Mouse (Mus musculus) heart, postnatal 36 days (tissue): ENCODE measurements around the gene Pnliprp1. TPM values are rescaled to one million over a fixed set of nuclear protein-coding genes. Genes with fewer than 3 reads are reported as not detected.

Experiments used
- DNase-seq, 2 experiments: peaks; one replicate each; pipeline ENCODE4 v3.0.0; 2021 to 2022
- intact Hi-C: fragments of 180-260 bp; cut with DNase I; formaldehyde crosslinking; loops from one replicate; pipeline ENCODE4 v1.15.1; 2025
- total RNA-seq, 2 experiments: library from RNA; stranded (reverse); gene quantifications; 2 replicates each; pipeline ENCODE4 v1.2.3; 2021

The Pnliprp1 gene
- total RNA-seq = not detected

DNA sequence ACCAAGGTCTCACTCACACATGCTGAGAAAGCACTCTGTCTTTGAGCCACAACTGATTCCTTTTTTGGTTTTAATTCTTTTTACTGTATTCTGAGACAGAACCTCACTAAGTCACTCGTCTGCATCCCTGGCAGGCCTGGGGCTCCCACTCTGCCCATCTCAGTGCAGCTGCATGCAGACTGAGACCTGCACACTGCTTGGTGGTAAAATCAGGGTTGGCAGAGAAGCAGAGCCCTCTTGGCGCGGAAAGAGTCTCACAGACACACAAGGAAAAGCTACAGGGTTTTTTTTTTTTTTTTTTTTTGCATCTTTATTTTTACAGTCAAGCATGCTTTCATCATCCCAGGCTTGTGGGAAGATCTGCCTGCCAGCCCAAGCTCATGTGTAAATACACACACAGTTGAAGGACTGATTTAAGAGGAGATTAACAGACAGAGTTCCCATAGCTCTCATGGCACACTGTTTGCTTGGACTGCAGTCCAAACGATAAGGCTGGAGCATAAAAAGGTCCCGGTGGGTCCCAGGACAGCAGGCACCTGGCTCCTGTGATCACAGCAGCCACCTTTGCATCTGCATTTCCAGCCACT is at the start of gene Pnliprp1:
Gene Pnliprp1 (plus strand): TSS at position 443 of the 587 bp plus-strand sequence.
- DNase-seq = no peak
- intact Hi-C loops = no loop called here

DNA sequence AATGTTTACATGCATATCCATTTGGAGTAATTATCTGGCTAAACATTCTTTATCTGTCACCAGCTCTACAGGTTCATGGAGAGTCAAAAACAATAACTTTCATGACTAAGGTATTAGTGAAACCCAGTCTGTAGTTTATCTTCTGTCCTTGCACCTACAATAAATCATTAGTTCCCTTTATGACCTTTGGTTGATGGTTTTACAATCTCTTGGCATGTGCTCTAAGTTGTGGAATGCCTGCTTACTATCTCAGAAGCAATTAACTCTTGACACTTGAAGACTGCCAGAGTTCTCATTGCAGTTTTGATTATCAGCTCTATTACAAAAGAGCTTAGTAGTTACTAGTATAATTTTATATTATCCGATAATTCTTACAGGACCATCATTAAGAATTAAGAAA is 39.8 kb upstream of the Pnliprp1 start:
- no peak for DNase-seq
- intact Hi-C loops = no loop called here

DNA sequence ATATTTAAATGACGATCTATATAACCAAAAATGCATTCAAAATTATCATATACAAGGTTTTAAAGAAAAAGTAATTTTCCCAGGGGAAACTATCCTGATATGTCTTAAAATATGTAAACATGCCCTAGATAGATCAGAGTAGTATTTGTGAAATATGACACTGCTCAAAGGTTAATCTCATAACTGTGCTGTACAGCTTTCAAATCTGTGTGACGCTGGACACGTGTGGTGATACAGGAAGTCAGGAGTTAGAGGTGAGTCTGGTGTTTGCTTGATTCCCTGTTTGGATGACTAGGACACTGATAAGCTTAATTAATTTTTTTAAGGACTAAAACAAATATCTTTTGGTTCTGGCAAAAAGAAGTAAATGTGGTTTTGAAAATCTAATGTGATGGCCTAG is 33.4 kb upstream of the Pnliprp1 start:
- no peak for DNase-seq
- intact Hi-C loops = no loop called here

DNA sequence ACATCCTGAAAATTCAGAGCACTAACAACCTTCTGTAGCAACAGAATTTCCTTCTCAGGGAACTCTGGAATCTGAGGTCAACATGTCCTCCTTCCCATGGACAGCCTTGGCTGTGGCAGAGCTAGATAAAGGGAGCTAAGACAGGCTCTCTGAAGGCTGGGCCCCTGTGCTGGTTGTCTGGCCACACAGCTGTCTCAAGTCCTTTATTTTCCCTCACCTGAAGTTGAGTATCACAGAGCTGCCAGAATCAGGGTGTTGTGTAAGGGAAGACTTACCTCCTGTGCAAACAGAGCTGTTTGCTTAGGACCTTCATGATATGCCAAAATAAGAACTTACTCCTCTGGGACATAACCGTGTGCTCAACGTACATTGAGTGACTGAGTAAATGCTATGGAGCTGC is 32.5 kb upstream of the Pnliprp1 start:
- DNase-seq = no peak
- intact Hi-C loops = no loop called here

DNA sequence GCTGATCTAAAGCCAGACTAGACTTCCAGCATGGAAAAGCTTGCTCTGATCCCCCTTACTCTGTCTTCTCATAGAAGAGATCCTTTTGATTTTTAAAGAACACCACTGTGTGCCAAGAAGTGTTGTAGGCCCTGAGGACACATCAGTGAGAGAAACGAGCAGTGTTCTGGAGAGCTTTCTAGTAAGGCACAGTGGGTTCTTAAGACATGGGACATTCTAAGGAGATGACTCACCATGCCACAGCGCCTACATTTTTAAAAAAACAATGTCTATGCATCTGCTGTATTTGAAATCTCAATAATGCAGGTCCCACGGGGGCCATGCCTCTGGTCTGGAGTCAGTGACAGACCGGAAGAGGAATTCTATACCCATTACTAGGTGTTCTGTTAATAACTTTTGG is 24.1 kb upstream of the Pnliprp1 start:
- intact Hi-C loops = no loop called here
- DNase-seq = no peak

DNA sequence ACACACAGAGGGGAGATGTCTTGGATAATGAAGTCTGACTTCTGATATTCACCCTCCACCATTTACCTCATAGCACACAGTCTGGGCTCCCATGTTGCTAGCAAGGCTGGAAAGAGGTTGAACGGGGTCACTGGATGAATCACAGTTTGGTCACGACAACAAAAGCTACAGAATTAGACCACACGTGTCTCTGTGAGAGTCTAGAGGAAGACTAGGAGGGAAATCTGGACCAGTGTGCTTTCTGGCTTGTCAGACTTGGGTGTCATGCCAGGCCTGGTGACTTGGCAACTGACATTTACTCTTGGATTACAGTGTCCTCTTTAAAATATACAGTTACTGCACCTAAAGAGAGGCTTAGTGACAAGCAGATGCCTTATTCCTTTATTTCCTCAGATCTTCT is 20.1 kb upstream of the Pnliprp1 start:
- peak; percentile 3 to 14 for DNase-seq

DNA sequence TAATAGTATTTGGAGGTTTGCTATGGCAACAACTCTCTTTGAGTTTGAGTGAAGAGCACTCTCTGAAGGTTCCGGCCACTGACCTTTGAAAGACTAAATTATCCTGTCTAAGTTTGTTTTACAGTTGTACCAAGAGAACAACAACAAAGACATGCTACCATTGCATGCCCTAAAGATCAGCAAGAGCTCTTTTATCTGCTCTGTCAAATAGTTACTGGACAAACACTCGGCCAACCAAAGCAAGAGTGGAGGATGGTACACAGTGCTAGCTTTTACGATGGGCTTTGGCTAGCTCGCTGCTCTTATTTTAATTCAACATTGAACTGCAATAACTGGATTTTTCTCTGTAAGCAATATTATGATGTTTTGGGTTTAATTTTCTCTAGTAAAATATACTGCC is 10.8 kb upstream of the Pnliprp1 start:
- no peak for DNase-seq
- intact Hi-C loops = no loop called here

More for the DNA sequence above, 20.1 kb upstream of the Pnliprp1 start:
- intact Hi-C loops = no loop called here

DNA sequence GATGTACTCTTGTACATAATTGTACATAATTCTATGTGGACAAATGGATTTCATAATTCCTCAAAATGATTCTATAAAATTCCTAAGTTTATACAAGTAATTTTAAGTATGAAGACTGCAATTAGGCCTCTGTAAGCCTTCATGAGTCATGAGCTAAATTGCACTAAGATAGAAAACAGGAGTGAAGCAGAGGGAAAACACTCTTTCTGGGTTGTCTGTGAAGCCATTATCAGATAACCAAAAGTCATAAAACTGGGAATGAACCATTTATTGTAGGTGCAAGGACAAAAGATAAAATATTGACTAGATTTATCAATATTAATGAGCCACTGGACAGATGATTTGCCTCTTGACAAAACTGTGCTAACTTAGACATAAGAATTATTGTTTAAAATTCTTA is 8.2 kb upstream of the Pnliprp1 start:
- intact Hi-C loops = no loop called here
- no peak for DNase-seq

DNA sequence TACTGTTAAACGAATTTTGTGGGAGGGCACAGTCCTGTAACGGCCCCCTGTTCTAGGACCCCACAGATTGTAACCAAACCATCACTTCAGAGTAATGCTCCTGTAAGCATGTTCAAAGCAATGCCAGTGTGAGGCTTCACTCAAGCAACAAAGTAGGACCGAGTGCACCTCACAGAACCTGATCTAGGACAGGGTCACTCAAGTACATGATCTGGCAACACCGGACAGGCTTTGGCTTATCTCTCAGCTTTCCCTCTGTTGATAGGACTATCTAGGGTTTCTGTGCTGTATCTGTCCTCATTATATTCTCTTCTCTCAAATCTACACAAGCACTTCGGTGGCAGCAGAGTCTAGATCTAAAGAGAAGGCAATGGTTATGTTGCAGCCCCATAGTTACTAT is 2.1 kb upstream of the Pnliprp1 start:
- DNase-seq = no peak
- intact Hi-C loops = no loop called here

DNA sequence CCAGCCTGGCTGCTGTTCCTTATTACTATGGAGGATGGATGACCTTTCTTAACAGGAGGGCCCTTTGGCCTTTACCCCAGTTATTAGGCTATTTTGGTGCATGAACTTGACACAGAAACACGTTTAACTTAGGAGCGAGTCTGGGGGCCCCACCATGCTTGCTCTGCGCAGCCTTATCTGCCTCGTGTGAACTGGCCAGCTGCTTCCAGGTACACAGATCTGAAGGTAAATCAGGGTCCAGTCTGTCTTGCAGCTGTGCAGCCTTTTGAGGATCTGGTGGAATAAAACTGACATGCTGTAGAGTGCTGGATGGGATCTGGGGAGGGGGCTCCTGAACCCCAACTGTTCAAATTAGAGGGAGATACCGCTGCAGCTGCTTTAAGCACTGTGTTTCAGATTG is 931 bp upstream of the Pnliprp1 start:
- intact Hi-C loops = no loop called here
- DNase-seq = no peak

DNA sequence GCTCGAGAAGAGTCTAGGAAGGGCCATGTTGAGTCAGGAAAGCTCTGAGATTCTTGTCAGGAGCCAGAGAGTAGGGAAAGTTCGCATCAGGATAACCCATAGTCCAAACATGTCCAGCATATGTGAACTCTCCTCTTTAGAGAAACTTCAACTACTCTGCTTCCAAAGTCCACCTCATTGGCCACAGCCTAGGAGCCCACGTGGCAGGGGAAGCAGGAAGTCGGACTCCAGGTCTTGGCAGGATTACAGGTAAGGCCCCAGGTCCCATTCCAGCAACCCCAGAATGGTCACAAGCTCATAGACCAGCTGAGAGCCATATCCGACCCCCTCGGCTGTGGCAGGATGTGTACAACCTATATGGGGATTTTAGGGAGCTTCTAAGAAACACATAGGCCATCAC is 4.5 kb downstream of the Pnliprp1 start:
- DNase-seq = no peak
- intact Hi-C loops = no loop called here

DNA sequence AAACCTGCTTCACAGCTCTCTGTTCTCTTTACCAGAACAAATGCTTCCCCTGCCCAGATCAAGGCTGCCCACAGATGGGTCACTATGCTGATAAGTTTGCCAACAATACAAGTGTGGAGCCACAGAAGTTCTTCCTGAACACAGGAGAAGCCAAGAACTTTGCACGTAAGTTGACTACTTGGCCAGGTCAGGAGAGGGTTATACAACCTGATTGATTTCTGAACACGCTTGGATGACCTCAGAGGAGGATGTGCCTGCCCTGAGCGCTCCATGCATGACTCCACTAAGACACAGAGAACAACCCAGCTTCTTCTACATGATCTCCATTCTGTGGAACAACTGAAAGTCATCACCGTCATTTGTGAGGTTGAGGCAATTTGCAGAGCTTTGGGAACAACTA is 9.4 kb downstream of the Pnliprp1 start:
- no peak for DNase-seq
- intact Hi-C loops = no loop called here

DNA sequence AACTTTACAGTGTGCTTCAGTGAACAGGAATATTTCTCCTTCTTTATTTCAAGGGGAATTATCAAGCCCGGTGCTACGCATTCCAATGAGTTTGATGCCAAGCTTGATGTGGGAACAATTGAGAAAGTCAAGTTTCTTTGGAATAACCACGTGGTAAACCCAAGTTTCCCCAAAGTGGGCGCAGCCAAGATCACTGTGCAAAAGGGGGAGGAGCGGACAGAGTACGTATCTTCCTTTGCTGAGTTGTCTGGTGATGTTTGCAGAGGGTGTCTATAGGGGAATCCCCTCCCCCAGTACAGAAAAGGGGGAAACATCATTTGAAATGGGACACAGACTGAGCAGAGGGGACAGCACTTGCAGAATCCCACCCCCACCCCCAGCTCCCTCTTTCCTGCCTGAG is 12.3 kb downstream of the Pnliprp1 start:
- intact Hi-C loops = no loop called here
- no peak for DNase-seq

DNA sequence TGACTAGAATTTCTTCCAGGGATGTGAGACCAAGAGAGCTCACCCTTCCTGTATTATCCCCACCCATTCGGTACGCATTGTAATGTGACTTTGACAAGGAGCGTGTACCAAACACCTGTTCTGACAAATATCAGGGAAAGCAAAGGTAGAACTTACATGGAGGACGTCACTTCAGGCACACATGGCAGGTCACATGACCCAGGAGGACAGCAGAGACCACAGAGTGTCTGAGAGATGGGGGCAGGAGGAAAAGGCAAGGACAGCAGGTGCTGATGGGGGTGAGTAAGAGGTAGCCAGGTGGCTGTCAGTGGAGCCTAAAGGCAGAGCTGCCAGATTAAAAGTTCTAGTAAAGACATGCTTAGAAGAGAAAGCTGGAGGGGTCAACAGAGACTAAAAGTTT is 14.0 kb downstream of the Pnliprp1 start:
- intact Hi-C loops = no loop called here

DNA sequence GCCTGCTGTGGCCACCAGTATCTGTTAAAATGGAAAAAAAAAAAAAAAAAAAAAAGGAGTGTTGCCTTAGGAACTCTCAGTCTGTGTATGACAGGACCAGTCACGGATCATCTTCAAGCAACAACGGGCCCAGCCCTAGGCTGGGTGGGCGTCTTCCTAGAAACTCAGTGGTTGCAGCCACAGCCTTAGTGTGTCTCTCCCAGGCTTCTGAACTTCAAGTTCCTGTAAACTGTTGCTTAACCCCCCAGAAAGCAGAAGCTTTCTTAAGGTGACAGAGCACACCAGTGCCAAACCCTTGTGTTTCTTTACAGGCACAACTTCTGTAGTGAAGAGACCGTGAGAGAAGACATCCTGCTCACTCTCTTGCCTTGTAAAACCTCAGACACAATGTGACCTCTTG is 15.0 kb downstream of the Pnliprp1 start:
- no peak for DNase-seq
- intact Hi-C loops = no loop called here

More for the DNA sequence above, 14.0 kb downstream of the Pnliprp1 start:
- DNase-seq = no peak

DNA sequence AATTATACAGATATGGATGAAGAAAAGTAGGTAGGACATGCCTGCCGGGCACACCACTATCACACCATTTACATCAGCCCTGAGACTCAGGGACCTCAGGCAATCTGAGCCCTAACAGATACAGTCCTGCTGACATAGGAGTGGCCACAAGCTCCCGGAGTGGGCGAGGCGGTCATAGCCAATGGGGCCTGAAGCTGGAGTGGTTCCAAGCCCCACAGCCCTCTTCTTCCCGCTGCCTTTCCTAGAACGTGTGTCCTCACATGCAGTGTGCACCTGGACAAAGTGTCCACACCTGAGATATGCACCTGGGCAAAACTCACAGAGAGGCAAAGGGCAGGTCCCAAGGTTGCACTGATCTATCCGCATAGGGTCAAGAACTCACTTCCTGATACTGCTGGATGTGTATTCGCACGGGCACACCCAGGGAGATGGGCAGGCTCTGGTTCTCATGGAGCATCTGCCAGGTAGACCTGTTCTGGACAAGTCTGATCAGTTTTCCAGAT is 18.9 kb downstream of the Pnliprp1 start:
- intact Hi-C loops = no loop called here
- no peak for DNase-seq

DNA sequence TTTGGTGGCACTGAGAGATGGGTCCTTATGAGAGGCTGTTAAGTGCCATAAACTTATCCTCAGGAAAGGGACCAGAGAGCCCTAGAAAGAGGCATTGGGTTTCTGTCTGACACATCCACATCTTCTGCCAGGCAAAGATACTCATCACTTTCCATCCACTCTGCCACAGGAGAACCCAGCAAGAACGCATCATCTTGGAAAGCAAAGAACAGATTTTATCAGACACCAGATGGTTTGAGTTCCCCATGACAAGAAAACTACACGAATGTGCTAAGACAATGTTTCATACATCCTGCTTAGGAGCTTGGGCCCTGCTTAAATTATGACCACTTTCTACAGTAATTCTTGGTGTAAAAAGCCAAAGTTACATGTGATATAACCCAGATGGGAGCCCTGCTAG is 22.1 kb downstream of the Pnliprp1 start:
- intact Hi-C loops = no loop called here

DNA sequence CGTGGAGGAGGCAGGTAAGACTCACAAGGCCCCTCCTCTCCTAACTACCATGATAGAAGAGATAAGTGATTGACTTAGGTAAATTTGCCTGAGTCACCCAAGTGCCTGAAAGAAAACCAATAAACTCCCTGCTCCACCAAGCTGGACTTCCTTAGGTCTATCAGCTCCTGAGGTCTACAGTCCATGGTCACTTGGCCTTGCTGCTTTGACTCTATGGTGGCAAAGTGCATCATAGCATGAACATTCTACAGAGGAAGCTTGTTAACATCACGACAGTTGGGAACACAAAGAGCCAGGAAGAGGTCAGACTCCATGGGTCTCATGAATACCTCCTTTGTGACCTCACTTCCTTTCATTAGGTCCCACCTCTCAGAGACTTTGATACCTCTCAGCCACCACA is 22.8 kb downstream of the Pnliprp1 start:
- intact Hi-C loops = no loop called here
- no peak for DNase-seq

More for the DNA sequence above, 22.1 kb downstream of the Pnliprp1 start:
- DNase-seq = no peak

DNA sequence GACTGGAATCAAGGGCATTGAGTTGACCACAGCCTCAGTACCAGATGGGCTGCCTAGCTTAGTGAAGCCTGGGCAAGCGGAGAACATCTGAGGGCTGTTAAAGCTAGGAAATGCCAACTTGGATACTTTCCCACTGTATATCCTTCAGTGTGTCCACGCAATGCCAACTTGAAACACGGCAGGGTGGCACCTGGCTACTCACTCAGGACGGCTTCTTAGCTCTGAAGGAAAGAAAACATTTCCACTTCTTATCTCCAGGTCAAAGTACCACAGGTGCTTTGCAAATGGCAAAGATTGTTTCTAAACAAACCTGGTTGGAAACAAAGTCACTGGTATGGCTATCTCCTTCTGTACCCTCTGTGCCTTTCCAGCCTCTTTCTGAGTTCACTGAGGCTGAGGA is 30.2 kb downstream of the Pnliprp1 start:
- no peak for DNase-seq
- intact Hi-C loops = no loop called here

DNA sequence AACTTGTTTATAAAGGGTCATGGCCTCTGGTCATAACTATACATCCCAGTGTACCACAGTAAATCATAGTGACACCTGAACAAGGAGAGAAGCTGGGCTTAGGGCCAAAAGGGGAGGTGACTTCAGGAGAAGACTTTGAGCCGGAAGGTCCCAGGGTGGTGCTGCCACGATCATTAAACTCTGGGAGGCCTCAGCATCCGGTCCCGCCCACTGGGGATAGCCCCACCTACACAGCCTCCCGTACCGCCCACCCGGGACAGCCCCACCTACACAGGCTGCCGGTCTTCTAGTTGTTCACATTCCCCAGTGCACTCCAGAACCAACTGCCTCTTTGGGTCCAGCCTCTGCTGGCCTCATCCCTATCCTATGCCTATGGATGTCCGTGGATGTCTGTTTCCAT is 30.7 kb downstream of the Pnliprp1 start, which contains the start of gene Pnliprp2:
Gene Pnliprp2 (plus strand): TSS at position 297 of the 400 bp plus-strand sequence.
- no peak for DNase-seq
- intact Hi-C loops = no loop called here

DNA sequence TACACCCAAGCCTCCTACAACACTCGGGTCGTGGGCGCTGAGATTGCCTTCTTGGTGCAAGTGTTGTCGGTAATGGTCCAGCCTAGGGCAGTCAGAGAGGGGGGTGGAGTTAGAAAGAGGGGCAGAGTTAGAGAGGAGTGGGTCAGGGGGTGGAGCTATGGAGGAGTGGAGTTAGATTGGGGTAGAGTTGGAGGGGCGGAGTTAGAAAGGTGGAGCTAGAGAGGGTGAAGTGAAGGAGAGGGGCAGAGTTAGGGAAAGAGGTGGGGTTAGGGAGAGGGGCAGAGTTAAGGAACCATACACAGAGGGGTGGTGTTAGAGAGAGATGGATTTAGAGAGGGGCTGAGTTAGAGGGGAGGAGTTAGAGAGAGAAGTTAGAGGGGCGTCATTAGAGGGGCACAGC is 33.6 kb downstream of the Pnliprp1 start:
- intact Hi-C loops = loop anchor here (2.0 to 5.0 kb wide), 2 partner anchors 142 to 435 kb away; no protein-coding TSS in a partner anchor
- no peak for DNase-seq

DNA sequence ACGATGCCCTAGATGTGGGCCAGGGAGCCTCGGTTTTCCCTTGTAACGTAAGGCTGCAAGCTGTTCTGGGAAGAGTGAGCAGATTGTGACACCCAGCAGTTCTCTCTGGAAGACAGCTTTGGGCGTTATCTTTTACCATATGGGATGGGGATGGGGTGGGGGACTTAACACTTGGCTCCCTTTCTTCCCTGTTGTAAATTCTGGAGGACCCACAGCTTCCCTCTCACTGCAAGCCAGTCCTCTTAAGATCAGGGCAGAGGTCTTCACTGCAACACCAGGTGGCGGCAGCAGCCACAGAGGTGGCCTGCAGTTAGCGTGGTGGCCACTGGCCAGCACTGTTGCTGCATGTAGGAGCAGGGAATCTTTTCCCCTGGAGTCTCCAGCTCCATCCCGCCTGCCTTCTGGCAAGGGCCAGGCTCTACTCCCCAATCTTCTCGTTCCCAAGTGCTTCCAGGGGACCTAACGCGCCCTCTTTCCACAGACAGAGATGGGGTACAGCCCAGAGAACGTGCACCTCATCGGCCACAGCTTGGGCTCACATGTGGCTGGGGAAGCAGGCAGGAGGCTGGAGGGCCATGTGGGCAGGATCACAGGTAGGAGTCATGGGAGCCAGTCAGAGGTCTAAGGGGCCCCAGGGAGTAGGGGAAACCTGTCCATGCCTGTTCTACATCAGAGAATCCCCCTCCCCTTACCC is 34.3 kb downstream of the Pnliprp1 start:
- peak; percentile 43 to 49 for DNase-seq
- intact Hi-C loops = loop anchor here (2.0 to 5.0 kb wide), 2 partner anchors 142 to 434 kb away; no protein-coding TSS in a partner anchor
